Mouse (Mus musculus): Measurements from ENCODE around the gene Capn7. TPM values are rescaled to one million over a fixed set of nuclear protein-coding genes. Genes with fewer than 3 reads are reported as not detected.

Capn7 gene
- polyA plus RNA-seq, 1 experiment from 2014 or later = 18.7 TPM

DNA sequence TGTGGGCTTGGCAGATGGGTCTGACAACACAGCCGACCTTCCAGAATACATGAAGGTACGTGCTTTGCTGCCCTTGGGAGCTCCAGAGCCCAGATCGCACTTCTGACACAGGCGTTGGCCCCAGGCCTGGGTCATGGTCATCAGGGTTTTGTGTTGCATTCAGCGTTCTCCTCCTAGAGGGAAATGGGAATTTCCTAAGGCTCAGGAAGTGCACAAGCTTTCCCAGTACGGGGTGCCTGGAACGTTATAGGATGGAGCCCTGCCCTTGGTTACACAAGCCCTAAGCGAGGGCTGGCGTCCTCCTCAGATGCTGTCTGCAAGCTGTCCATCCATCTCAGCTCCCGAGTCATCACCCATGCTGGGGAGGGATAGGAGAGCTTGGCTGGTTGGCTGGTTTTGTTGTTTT lies 76.2 kb downstream of the Capn7 start:
- H3K4me1 ChIP-seq (replicated peaks; ENCODE audit: control insufficient read depth, insufficient read depth, low read length) = 0 out of 2 replicates have a peak, but pooled peaks cover 9% of the 10 kb centered on the region
- WGBS = 77% methylated on average over 10 of the region's 10 CpGs
- no peak overlapping the region for H3K27ac ChIP-seq (ENCODE audit: low read depth, low read length)
- H3K27me3 ChIP-seq (replicated peaks; ENCODE audit: control insufficient read depth, insufficient read depth, low read length) = no peaks in the 10 kb centered on the region
- H3K4me2 ChIP-seq (replicated peaks; ENCODE audit: low read depth) = no peak overlapping the region
- ATAC-seq = no peak
- no peaks in the 10 kb centered on the region for H3K9me3 ChIP-seq (ENCODE audit: control insufficient read depth)
- no peak for TF ChIP-seq CTCF (IDR thresholded peaks at IDR 0.05; ENCODE audit: low read depth)
- no peaks in the 10 kb centered on the region for H3K36me3 ChIP-seq (ENCODE audit: control insufficient read depth, insufficient read depth)
- no peak overlapping the region for H3K9ac ChIP-seq (ENCODE audit: low read depth, low read length)
- H3K4me3 ChIP-seq (ENCODE audit: low read depth, low read length) = no peak overlapping the region

- H3K27me3 ChIP-seq (replicated peaks; ENCODE audit: control insufficient read depth, insufficient read depth, low read length) = no peaks in the 10 kb centered on the region
- TF ChIP-seq CTCF (IDR thresholded peaks at IDR 0.05; ENCODE audit: low read depth) = no peak
- H3K4me3 ChIP-seq (ENCODE audit: low read depth, low read length) = no peak overlapping the region
- no peak overlapping the region for H3K4me2 ChIP-seq (replicated peaks; ENCODE audit: low read depth)
- 0 out of 2 replicates have a peak, but pooled peaks cover 9% of the 10 kb centered on the region for H3K4me1 ChIP-seq (replicated peaks; ENCODE audit: control insufficient read depth, insufficient read depth, low read length)
- H3K36me3 ChIP-seq (ENCODE audit: control insufficient read depth, insufficient read depth) = no peaks in the 10 kb centered on the region
- no peak overlapping the region for H3K9ac ChIP-seq (ENCODE audit: low read depth, low read length)
- no peak for ATAC-seq
- WGBS = 65% methylated on average over 6 of the region's 6 CpGs
- H3K27ac ChIP-seq (ENCODE audit: low read depth, low read length) = no peak overlapping the region
- H3K9me3 ChIP-seq (ENCODE audit: control insufficient read depth) = no peaks in the 10 kb centered on the region
Measured at GRCm38 (mm10) chr14:31413475-31414086, 77.1 kb downstream of the Capn7 start.

DNA sequence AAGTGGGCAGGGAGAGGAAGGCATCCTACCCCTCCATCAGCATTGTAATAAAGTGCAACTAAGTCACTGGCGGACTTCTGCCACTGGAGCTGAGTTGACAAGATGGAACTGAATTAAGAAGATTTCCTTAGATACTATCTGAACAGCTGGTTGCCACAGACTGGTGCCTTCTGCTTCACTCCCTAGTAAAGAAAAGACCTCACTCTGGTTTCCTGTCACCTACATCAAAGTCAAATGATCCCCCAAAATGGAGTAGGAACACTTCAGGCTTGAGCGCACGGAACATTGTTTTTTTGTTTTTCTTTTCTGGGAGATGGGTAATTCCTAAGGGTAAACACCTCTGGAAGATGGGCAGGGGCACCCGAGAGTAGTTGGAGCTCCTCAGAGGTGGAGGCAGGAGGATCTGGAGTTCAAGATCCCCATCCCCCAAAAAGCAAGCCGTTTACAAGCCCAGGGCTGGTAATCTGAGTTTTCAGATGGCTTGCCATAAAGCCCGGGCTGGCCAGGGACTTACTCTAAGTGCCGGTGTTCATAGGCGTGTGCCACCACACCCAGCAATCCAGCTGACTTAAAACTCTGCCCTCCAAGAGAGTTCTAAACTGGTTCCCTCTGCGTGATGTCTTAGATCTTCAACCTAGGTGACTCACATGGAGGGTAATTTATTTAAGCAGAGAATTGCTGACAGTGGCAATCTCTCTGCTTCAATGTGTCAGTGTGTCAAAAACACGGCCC lies 78.0 kb downstream of the Capn7 start:
- Histone ChIP-seq H3K36me3 (ENCODE audit: control insufficient read depth, insufficient read depth) (no peaks in the 10 kb centered on the region), H3K9me3 (ENCODE audit: control insufficient read depth) (no peaks in the 10 kb centered on the region), H3K9ac (ENCODE audit: low read depth, low read length) (no peak overlapping the region), H3K27me3 (replicated peaks; ENCODE audit: control insufficient read depth, insufficient read depth, low read length) (no peaks in the 10 kb centered on the region), H3K4me3 (ENCODE audit: low read depth, low read length) (no peak overlapping the region), H3K4me2 (replicated peaks; ENCODE audit: low read depth) (no peak overlapping the region), H3K27ac (ENCODE audit: low read depth, low read length) (no peak overlapping the region), H3K4me1 (replicated peaks; ENCODE audit: control insufficient read depth, insufficient read depth, low read length) (peaks cover 9% of the 10 kb centered on the region; the same call in 1 of the 2 replicates)
- TF ChIP-seq CTCF (IDR thresholded peaks at IDR 0.05; ENCODE audit: low read depth) = no peak
- WGBS = 45% methylated on average over 10 of the region's 10 CpGs
- no peak for ATAC-seq

DNA sequence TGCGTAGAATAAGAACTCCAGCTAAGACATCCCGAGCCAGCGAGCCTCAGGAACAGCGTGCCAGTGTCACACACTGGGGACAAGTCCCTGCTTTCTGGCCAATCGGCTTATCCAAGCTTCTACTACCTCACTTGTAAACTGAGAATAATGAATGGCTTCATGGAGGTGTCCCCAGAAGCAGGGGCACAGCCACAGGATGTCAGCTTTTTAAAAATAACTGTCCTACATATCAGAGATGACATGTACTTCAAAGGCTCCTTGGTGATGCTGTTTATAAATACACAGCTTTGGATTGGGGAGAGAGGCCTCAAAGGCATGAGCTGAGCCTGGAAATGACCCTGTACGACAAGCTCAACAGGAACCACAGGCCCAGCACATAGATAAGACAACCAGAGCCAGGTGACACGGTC lies 78.5 kb downstream of the Capn7 start:
- Histone ChIP-seq H3K9ac (ENCODE audit: low read depth, low read length) (no peak overlapping the region), H3K27ac (ENCODE audit: low read depth, low read length) (no peak overlapping the region), H3K36me3 (ENCODE audit: control insufficient read depth, insufficient read depth) (no peaks in the 10 kb centered on the region), H3K4me2 (replicated peaks; ENCODE audit: low read depth) (no peak overlapping the region), H3K9me3 (ENCODE audit: control insufficient read depth) (no peaks in the 10 kb centered on the region), H3K4me1 (replicated peaks; ENCODE audit: control insufficient read depth, insufficient read depth, low read length) (peaks cover 9% of the 10 kb centered on the region; the same call in 1 of the 2 replicates), H3K27me3 (replicated peaks; ENCODE audit: control insufficient read depth, insufficient read depth, low read length) (no peaks in the 10 kb centered on the region), H3K4me3 (ENCODE audit: low read depth, low read length) (no peak overlapping the region)
- 42% methylated on average over 7 of the region's 7 CpGs for WGBS
- no peak for ATAC-seq
- no peak for TF ChIP-seq CTCF (IDR thresholded peaks at IDR 0.05; ENCODE audit: low read depth)

DNA sequence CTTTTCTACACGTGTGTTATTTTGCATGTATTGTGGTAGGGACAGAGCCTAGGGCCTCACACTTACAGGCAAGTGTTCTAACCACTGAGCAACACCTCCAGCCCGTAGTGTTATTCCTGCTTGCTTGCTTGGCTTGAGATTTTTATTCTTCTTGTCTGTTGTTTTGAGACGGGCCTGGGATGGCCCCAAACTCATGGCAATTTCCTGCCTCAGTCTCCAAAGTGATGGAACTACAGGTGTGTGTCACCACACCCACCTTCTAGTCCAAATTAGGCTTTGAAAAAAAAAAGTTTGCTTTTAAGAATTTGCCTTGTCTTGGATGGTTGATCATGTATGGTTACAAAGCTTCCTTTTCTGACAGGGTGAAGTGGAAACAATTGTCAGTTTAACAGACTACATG lies 80.0 kb downstream of the Capn7 start:
- no peaks in the 10 kb centered on the region for H3K27me3 ChIP-seq (replicated peaks; ENCODE audit: control insufficient read depth, insufficient read depth, low read length)
- WGBS = 81% methylated on average over 3 of the region's 3 CpGs
- no peak overlapping the region for H3K4me2 ChIP-seq (replicated peaks; ENCODE audit: low read depth)
- no peak overlapping the region for H3K9ac ChIP-seq (ENCODE audit: low read depth, low read length)
- TF ChIP-seq CTCF (IDR thresholded peaks at IDR 0.05; ENCODE audit: low read depth) = no peak
- H3K4me3 ChIP-seq (ENCODE audit: low read depth, low read length) = no peak overlapping the region
- no peaks in the 10 kb centered on the region for H3K9me3 ChIP-seq (ENCODE audit: control insufficient read depth)
- H3K4me1 ChIP-seq (replicated peaks; ENCODE audit: control insufficient read depth, insufficient read depth, low read length) = peaks cover 9% of the 10 kb centered on the region; the same call in 1 of the 2 replicates
- no peak overlapping the region for H3K27ac ChIP-seq (ENCODE audit: low read depth, low read length)
- no peaks in the 10 kb centered on the region for H3K36me3 ChIP-seq (ENCODE audit: control insufficient read depth, insufficient read depth)
- no peak for ATAC-seq

- peaks cover 9% of the 10 kb centered on the region; the same call in 1 of the 2 replicates for H3K4me1 ChIP-seq (replicated peaks; ENCODE audit: control insufficient read depth, insufficient read depth, low read length)
- H3K4me3 ChIP-seq (ENCODE audit: low read depth, low read length) = no peak overlapping the region
- H3K4me2 ChIP-seq (replicated peaks; ENCODE audit: low read depth) = no peak overlapping the region
- no peaks in the 10 kb centered on the region for H3K27me3 ChIP-seq (replicated peaks; ENCODE audit: control insufficient read depth, insufficient read depth, low read length)
- no peak for TF ChIP-seq CTCF (IDR thresholded peaks at IDR 0.05; ENCODE audit: low read depth)
- H3K9me3 ChIP-seq (ENCODE audit: control insufficient read depth) = no peaks in the 10 kb centered on the region
- H3K36me3 ChIP-seq (ENCODE audit: control insufficient read depth, insufficient read depth) = no peaks in the 10 kb centered on the region
- H3K9ac ChIP-seq (ENCODE audit: low read depth, low read length) = no peak overlapping the region
- 72% methylated on average over 16 of the region's 16 CpGs for WGBS
- H3K27ac ChIP-seq (ENCODE audit: low read depth, low read length) = no peak overlapping the region
- ATAC-seq = no peak
Measured at GRCm38 (mm10) chr14:31416835-31417549, 80.6 kb downstream of the Capn7 start.
